9 mouse cellular contexts compared by ENCODE assay signal in the genomic region with DNA sequence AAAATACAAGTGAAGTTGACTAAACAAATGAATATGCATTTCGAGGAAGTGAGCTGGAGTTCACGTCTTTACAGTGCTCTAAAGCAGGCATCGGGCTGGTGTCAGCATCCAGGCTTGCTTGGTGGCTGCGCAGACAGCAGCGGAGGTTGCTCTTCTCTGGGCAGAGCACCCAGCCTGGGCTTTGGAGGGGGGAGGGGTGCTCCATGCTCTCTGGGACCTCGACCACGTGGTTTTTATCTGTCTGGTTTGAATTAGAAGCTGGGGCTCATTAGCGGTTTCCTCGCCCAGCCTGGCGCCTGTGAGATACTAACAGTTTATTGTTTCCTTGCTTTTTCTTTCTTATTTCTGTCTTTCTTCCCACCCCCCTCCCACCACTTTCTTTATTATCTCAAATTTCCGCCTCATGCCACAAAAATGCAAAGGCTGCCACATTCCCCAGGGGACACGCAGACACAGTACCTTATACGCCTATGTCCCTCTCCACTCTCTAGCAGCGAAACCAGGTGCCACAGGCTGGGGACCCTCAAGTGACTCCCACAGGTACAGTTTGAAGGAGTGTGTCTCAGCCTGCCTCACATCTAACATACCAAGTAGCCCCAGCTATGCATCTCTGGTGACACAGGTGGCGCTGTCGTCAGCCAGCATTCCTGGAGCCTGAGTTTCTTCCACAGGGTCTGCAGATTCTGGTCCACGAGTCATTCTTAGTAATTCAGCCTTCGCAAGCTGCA. TPM values are rescaled to one million over a fixed set of nuclear protein-coding genes. Genes with fewer than 3 reads are reported as not detected.
DNase-seq lines count a peak whose midpoint lies in the region; ATAC-seq and TF ChIP-seq lines count a peak whose summit lies in the region.
"Had no signal": no experiment of that assay in that cellular context is flagged by ENCODE, and none has a peak within 500 bp of the region (broad histone marks: within the 10 kb centered on the region; RNA-seq: fewer than 3 reads in every experiment).

No protein-coding gene starts in this region.

- no peaks in the 10 kb centered on the region for H3K79me2 ChIP-seq in CH12.LX (replicated peaks; ENCODE audit: control insufficient read depth, extremely low read depth, insufficient read depth, poor library complexity, severe bottlenecking)

- WGBS in limb, embryonic 15.5 days, result 14% methylated on average over 18 of the region's 18 CpGs
- 63% methylated on average over 18 of the region's 18 CpGs for WGBS in cerebellum, adult 2 months

- in situ Hi-C loops in CH12.LX (cut with MboI; ENCODE audit: low pct_ligation_motif_present, low pct_unique_long_range_greater_than_20kb, low sequenced_read_pairs), result loop anchor here (25.0 kb wide), 1 partner anchor 352 kb away; a partner anchor contains a TSS

- H3K27ac ChIP-seq in CH12.LX (ENCODE audit: insufficient read depth, low read depth), result no peak overlapping the region
- H3K27ac ChIP-seq in limb, embryonic 15.5 days, result peak overlapping the region; percentile 57
- H3K27ac ChIP-seq in cerebellum, adult 2 months (ENCODE audit: insufficient read depth, low read length), result no peak overlapping the region

- peaks cover 96% of the 10 kb centered on the region for H3K27me3 ChIP-seq in CH12.LX (replicated peaks)
- H3K27me3 ChIP-seq in limb, embryonic 15.5 days, result 0 out of 2 replicates have a peak, but pooled peaks cover 5% of the 10 kb centered on the region
- H3K27me3 ChIP-seq in cerebellum, adult 2 months (ENCODE audit: control insufficient read depth, insufficient read depth, low read length), result no peaks in the 10 kb centered on the region

- H3K4me2 ChIP-seq in CH12.LX (ENCODE audit: insufficient read depth, low read depth, poor library complexity, severe bottlenecking), result no peak overlapping the region
- H3K4me2 ChIP-seq in limb, embryonic 15.5 days, result peak overlapping the region; percentile 20; the same call in 1 of the 2 replicates

- dilution Hi-C loops in CH12.LX (cut with MboI; ENCODE audit: extremely low pct_ligation_motif_present, extremely low pct_unique_long_range_greater_than_20kb, low sequenced_read_pairs), result no loop called here

- no peak overlapping the region for H3K9ac ChIP-seq in CH12.LX (ENCODE audit: insufficient read depth, low read depth)
- no peak overlapping the region for H3K9ac ChIP-seq in limb, embryonic 15.5 days

- H3K4me1 ChIP-seq in CH12.LX (ENCODE audit: control insufficient read depth in 1 of 2, insufficient read depth in 2 of 2), result peaks cover 0 to 8% of the 10 kb centered on the region in 2 experiments; a peak in 2 of 4 replicates
- H3K4me1 ChIP-seq in limb, embryonic 15.5 days, result peaks cover 15% of the 10 kb centered on the region
- H3K4me1 ChIP-seq in cerebellum, adult 2 months (ENCODE audit: control insufficient read depth, insufficient read depth, low read length), result no peaks in the 10 kb centered on the region

- H3K36me3 ChIP-seq in CH12.LX (replicated peaks in 1 of 2; ENCODE audit: control insufficient read depth in 1 of 2, insufficient read depth in 1 of 2, low read length in 1 of 2), result no peaks in the 10 kb centered on the region
- no peaks in the 10 kb centered on the region for H3K36me3 ChIP-seq in limb, embryonic 15.5 days

- no peak for TF ChIP-seq EP300 in CH12.LX (IDR thresholded peaks at IDR 0.05; ENCODE audit: low read length)

- DNase-seq in kidney, postnatal 10 days, result peak; percentile 58
- no peak for DNase-seq in kidney, adult 18-20 months
- peak; percentile 13 for DNase-seq in CH12.LX (ENCODE audit: extremely low read depth)
- no peak for DNase-seq in gastrocnemius, postnatal 14 days
- DNase-seq in cerebellum, adult 2 months, result no peak
- DNase-seq in cerebellum, adult 9-10 months, result no peak

- ATAC-seq in common myeloid progenitor, adult 5-6 weeks (replicated peaks; ENCODE audit: low read depth, poor library complexity, severe bottlenecking), result peak; percentile 67; the same call in 1 of the 2 replicates
- ATAC-seq in limb, embryonic 15.5 days (ENCODE audit: insufficient number of reproducible peaks, low FRiP score, low TSS enrichment, low read depth), result 0 out of 2 replicates have a peak, but pooled peaks have one; percentile 28
- ATAC-seq: inflammation-experienced regulatory T-cells, adult 6 months had no signal

- intact Hi-C loops in gastrocnemius, postnatal 14 days (cut with DNase I; ENCODE audit: low total_unique reads), result no loop called here

- TF ChIP-seq CTCF in CH12.LX (conservative IDR thresholded peaks at IDR 0.05 in 1 of 2, IDR thresholded peaks at IDR 0.05 in 1 of 2; ENCODE audit: low read depth in 2 of 2, low read length in 2 of 2), result peak in 1 of 2 experiments; percentile 21; a peak in 1 of 4 replicates
- no peak for TF ChIP-seq CTCF in cerebellum, adult 2 months (IDR thresholded peaks at IDR 0.05; ENCODE audit: borderline replicate concordance, insufficient read depth, low read depth, low read length)

- no peak for TF ChIP-seq POLR2A in CH12.LX (IDR thresholded peaks at IDR 0.05; ENCODE audit: low read depth, low read length)
- TF ChIP-seq POLR2A in cerebellum, adult 2 months (IDR thresholded peaks at IDR 0.05; ENCODE audit: borderline replicate concordance, insufficient read depth, low read length), result no peak

- TF ChIP-seq RAD21 in CH12.LX (IDR thresholded peaks at IDR 0.05; ENCODE audit: low read depth, low read length), result no peak

- H3K4me3 ChIP-seq in CH12.LX (replicated peaks in 1 of 3; ENCODE audit: low read depth in 2 of 3, low read length in 2 of 3, poor library complexity in 1 of 3), result no peak overlapping the region
- no peak overlapping the region for H3K4me3 ChIP-seq in limb, embryonic 15.5 days
- no peak overlapping the region for H3K4me3 ChIP-seq in cerebellum, adult 2 months (replicated peaks; ENCODE audit: insufficient read depth, low read depth, low read length)

- H3K9me3 ChIP-seq in CH12.LX (replicated peaks; ENCODE audit: low read length), result no peaks in the 10 kb centered on the region
- H3K9me3 ChIP-seq in limb, embryonic 15.5 days, result no peaks in the 10 kb centered on the region

TF ChIP-seq in CH12.LX, 34 proteins besides CTCF, POLR2A, EP300 and RAD21:
- TF ChIP-seq MAX (IDR thresholded peaks at IDR 0.05; ENCODE audit: low read length), result peak; percentile 63; the same call in 1 of the 2 replicates
- TF ChIP-seq TCF12 (IDR thresholded peaks at IDR 0.05; ENCODE audit: low read depth, low read length), result no peak

RNA-seq across cellular contexts. Expression of a gene that starts 36.6 kb away (rescaled TPM):
- 7.1 and 8.4 TPM in 2 replicates for total RNA-seq in CH12.LX (2012; rRNA removed)
- total RNA-seq in CH12.LX (2014; rRNA removed), result 2.7 and 2.9 TPM in 2 replicates
- polyA plus RNA-seq in CH12.LX (2012; ENCODE audit: insufficient read length, low read depth), result 5.4 and 6.7 TPM in 2 replicates
- total RNA-seq in common myeloid progenitor, adult 5-6 weeks (2017), result 6.6 and 9.9 TPM in 2 replicates
- polyA plus RNA-seq in limb, embryonic 15.5 days (2015; fragmentation: Nextera tagmentation; extraction: Ambion mirVana), result 3.7 and 3.9 TPM in 2 replicates
- 1 to 10 TPM; 4.2 to 4.4 TPM for total RNA-seq in gastrocnemius, postnatal 14 days (2021)
- polyA plus RNA-seq in cerebellum, adult 2 months (2012; rRNA removed), result 10.2 and 12.6 TPM in 2 replicates

Comparison
In these comparisons a context has a peak if more than half of its experiments do, and no peak if none do; other contexts are left out.
1. DNase-seq: peak in kidney, postnatal 10 days (single experiment) and CH12.LX (single experiment); none in kidney, adult 18-20 months (single experiment), gastrocnemius, postnatal 14 days (single experiment), cerebellum, adult 2 months (0 of 2) and cerebellum, adult 9-10 months (single experiment).